Mouse (Mus musculus) effector memory CD4-positive, alpha-beta T cell, adult 5 months (primary cell): ENCODE data around the gene Gpcpd1. TPM values are rescaled to one million over a fixed set of nuclear protein-coding genes. Genes with fewer than 3 reads are reported as not detected.

Experiments
- polyA plus RNA-seq: library from polyadenylated mRNA; unstranded; fragments of 100-300 nt; shearing (Covaris generic); gene quantifications from one replicate; pipeline ENCODE4 v1.2.1, GENCODE M21; 2017

Gpcpd1 gene
- polyA plus RNA-seq = 182 TPM

DNA sequence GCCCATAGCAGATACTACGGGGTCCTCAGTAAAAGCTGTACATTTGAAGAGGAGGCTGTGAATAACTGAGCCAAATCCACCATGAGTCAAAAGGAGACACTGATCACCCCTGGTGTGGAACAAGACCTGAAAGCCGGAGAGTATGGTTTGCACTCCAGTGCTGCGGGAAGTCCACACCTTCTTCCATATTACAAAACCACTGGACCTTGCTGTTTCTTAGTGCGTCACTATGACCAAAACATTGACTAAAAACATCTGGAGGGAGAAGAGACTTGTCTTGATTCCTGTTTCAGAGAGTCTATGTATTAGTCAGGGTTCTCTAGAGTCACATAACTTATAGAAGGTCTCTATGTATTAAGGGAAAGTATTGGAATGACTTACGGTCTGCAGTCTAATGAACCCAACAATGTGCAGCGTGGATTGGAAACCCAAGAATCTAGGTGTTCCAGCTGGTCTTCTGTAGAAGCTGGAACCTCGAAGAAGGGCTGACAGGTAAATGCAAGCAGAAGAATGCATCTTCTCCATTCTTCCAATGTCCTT, at the start of gene Gpcpd1:
Gpcpd1 (minus strand) TSS at position 490 of the 540 bp plus-strand sequence.

Other genes with a start within 250 kb of the Gpcpd1 start
- gene Prokr2, start 202.3 kb downstream of the Gpcpd1 start, polyA plus RNA-seq = 0.09 TPM
- gene Shld1, start 99.2 kb upstream of the Gpcpd1 start, polyA plus RNA-seq = 95.2 TPM
- 0.22 TPM for gene Chgb, start 193.5 kb upstream of the Gpcpd1 start, polyA plus RNA-seq
- gene Trmt6, start 228.3 kb upstream of the Gpcpd1 start, polyA plus RNA-seq = 21.7 TPM
- gene Mcm8, start 228.4 kb upstream of the Gpcpd1 start, polyA plus RNA-seq = 1.1 TPM